Mouse (Mus musculus): Measurements from ENCODE around the gene Cmtm6.

Cmtm6 gene

DNA sequence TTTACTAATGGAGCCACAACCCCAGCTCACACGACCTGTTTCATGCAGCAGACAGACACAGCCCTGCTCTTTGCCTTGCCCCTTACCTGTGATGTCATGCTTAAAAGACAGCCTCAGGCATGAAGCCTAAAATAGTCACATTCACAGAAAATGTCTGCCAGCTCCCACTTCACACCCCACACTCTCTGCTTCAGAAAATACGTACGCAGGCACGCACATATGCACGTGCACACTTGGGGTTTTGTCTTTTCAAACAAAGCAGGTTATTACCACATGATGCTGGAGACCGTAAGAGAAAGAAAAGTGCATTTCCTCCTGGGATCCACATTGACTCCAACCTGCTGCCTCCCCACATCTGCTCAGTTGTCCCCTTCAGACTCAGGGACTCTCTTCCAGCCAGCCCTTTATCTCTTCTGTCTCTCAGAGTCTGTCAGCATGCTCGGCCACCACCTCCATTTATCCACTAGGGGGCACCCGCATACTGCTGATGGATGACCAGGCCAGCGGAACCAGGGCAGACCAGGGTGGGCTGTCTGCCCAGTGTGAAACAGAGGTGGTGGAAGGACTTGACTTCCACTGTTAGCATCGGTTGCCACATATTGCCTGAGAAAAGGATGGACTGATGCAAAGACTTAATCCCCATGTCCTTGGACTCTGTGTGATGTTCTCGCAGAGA is 66.6 kb downstream of the Cmtm6 start:
- in situ Hi-C loops (cut with MboI, MseI) = no loop called here

DNA sequence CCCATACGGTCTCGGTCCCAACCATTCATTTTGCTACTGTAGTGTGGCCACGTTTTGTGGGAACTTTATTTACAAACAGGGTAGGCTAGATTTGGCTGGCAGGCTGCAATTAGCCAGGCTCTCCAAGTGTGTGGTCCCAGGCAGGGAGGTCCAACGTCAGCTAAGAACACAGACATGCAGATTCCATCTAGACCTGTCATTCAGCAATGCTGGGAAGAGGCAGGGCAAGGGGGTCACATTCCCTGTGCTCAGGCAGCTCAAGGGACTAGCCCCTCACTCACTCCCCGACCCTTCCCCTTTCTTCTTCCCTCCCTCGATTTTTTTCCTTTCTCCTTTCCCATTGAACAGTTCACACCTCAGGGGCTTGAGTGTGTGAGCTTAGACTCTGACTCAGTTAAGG is 67.9 kb downstream of the Cmtm6 start:
- in situ Hi-C loops (cut with MboI, MseI) = no loop called here

Measured in T-helper 2 cell (primary cell).